Mouse (Mus musculus): ENCODE measurements at regions not wholly inside any gene's neighbourhood (a gene's known extent, or its start where the extent isn't known, plus 50 kb on each side); places are given as distances from the start of the nearest gene placed in this dataset.

GRCm38 (mm10) chr2:92695869-92696268 lies 96.4 kb downstream of the Chst1 start:
- in situ Hi-C loops (cut with MboI; ENCODE audit: low pct_unique_long_range_greater_than_20kb in 1 of 2, low sequenced_read_pairs in 2 of 2, unreplicated experiment in 1 of 2) = no loop called here

GRCm38 (mm10) chr2:92697721-92698120 lies 98.2 kb downstream of the Chst1 start:
- in situ Hi-C loops (cut with MboI; ENCODE audit: low pct_unique_long_range_greater_than_20kb in 1 of 2, low sequenced_read_pairs in 2 of 2, unreplicated experiment in 1 of 2) = no loop called here

- in situ Hi-C loops (cut with MboI; ENCODE audit: low pct_unique_long_range_greater_than_20kb in 1 of 2, low sequenced_read_pairs in 2 of 2, unreplicated experiment in 1 of 2) = no loop called here
Measured at GRCm38 (mm10) chr2:92699360-92699759, 99.9 kb downstream of the Chst1 start.

- in situ Hi-C loops (cut with MboI; ENCODE audit: low pct_unique_long_range_greater_than_20kb in 1 of 2, low sequenced_read_pairs in 2 of 2, unreplicated experiment in 1 of 2) = no loop called here
Measured at GRCm38 (mm10) chr2:92704035-92704434, 104.5 kb downstream of the Chst1 start.

- in situ Hi-C loops (cut with MboI; ENCODE audit: low pct_unique_long_range_greater_than_20kb in 1 of 2, low sequenced_read_pairs in 2 of 2, unreplicated experiment in 1 of 2) = no loop called here
Measured at GRCm38 (mm10) chr2:92709668-92710067, 110.2 kb downstream of the Chst1 start.

GRCm38 (mm10) chr2:92711122-92711777 lies 111.7 kb downstream of the Chst1 start:
- in situ Hi-C loops (cut with MboI; ENCODE audit: low pct_unique_long_range_greater_than_20kb in 1 of 2, low sequenced_read_pairs in 2 of 2, unreplicated experiment in 1 of 2) = no loop called here

- in situ Hi-C loops (cut with MboI; ENCODE audit: low pct_unique_long_range_greater_than_20kb in 1 of 2, low sequenced_read_pairs in 2 of 2, unreplicated experiment in 1 of 2) = no loop called here
Measured at GRCm38 (mm10) chr2:92712266-92713144, 113.0 kb downstream of the Chst1 start.

GRCm38 (mm10) chr2:92717706-92718105 lies 118.2 kb downstream of the Chst1 start:
- in situ Hi-C loops (cut with MboI; ENCODE audit: low pct_unique_long_range_greater_than_20kb in 1 of 2, low sequenced_read_pairs in 2 of 2, unreplicated experiment in 1 of 2) = no loop called here

- in situ Hi-C loops (cut with MboI; ENCODE audit: low pct_unique_long_range_greater_than_20kb in 1 of 2, low sequenced_read_pairs in 2 of 2, unreplicated experiment in 1 of 2) = no loop called here
Measured at GRCm38 (mm10) chr2:92721951-92722350, 122.4 kb downstream of the Chst1 start.

- in situ Hi-C loops (cut with MboI; ENCODE audit: low pct_unique_long_range_greater_than_20kb in 1 of 2, low sequenced_read_pairs in 2 of 2, unreplicated experiment in 1 of 2) = no loop called here
Measured at GRCm38 (mm10) chr2:92723618-92724263, 124.2 kb downstream of the Chst1 start.

GRCm38 (mm10) chr2:92726640-92727039 lies 127.1 kb downstream of the Chst1 start:
- in situ Hi-C loops (cut with MboI; ENCODE audit: low pct_unique_long_range_greater_than_20kb in 1 of 2, low sequenced_read_pairs in 2 of 2, unreplicated experiment in 1 of 2) = no loop called here

GRCm38 (mm10) chr2:92727241-92727640 lies 127.7 kb downstream of the Chst1 start:
- in situ Hi-C loops (cut with MboI; ENCODE audit: low pct_unique_long_range_greater_than_20kb in 1 of 2, low sequenced_read_pairs in 2 of 2, unreplicated experiment in 1 of 2) = no loop called here

GRCm38 (mm10) chr2:92728388-92728787 lies 128.9 kb downstream of the Chst1 start:
- in situ Hi-C loops (cut with MboI; ENCODE audit: low pct_unique_long_range_greater_than_20kb in 1 of 2, low sequenced_read_pairs in 2 of 2, unreplicated experiment in 1 of 2) = no loop called here

GRCm38 (mm10) chr2:92730371-92730770 lies 130.9 kb downstream of the Chst1 start:
- in situ Hi-C loops (cut with MboI; ENCODE audit: low pct_unique_long_range_greater_than_20kb in 1 of 2, low sequenced_read_pairs in 2 of 2, unreplicated experiment in 1 of 2) = no loop called here

- in situ Hi-C loops (cut with MboI; ENCODE audit: low pct_unique_long_range_greater_than_20kb in 1 of 2, low sequenced_read_pairs in 2 of 2, unreplicated experiment in 1 of 2) = no loop called here
Measured at GRCm38 (mm10) chr2:92733403-92733802, 133.9 kb downstream of the Chst1 start.

- in situ Hi-C loops (cut with MboI; ENCODE audit: low pct_unique_long_range_greater_than_20kb in 1 of 2, low sequenced_read_pairs in 2 of 2, unreplicated experiment in 1 of 2) = no loop called here
Measured at GRCm38 (mm10) chr2:92735784-92736183, 136.3 kb downstream of the Chst1 start.

- in situ Hi-C loops (cut with MboI; ENCODE audit: low pct_unique_long_range_greater_than_20kb in 1 of 2, low sequenced_read_pairs in 2 of 2, unreplicated experiment in 1 of 2) = no loop called here
Measured at GRCm38 (mm10) chr2:92737301-92737700, 137.8 kb downstream of the Chst1 start.

- in situ Hi-C loops (cut with MboI; ENCODE audit: low pct_unique_long_range_greater_than_20kb in 1 of 2, low sequenced_read_pairs in 2 of 2, unreplicated experiment in 1 of 2) = no loop called here
Measured at GRCm38 (mm10) chr2:92739576-92739975, 140.1 kb downstream of the Chst1 start.

GRCm38 (mm10) chr2:92740776-92741295 lies 141.3 kb downstream of the Chst1 start:
- in situ Hi-C loops (cut with MboI; ENCODE audit: low pct_unique_long_range_greater_than_20kb in 1 of 2, low sequenced_read_pairs in 2 of 2, unreplicated experiment in 1 of 2) = no loop called here
